Mouse (Mus musculus): ENCODE measurements around the gene Gprc5d. TPM values are rescaled to one million over a fixed set of nuclear protein-coding genes. Genes with fewer than 3 reads are reported as not detected.

Gene Gprc5d
- total and polyA plus RNA-seq, 2 experiments from 2014 or later, result not detected

DNA sequence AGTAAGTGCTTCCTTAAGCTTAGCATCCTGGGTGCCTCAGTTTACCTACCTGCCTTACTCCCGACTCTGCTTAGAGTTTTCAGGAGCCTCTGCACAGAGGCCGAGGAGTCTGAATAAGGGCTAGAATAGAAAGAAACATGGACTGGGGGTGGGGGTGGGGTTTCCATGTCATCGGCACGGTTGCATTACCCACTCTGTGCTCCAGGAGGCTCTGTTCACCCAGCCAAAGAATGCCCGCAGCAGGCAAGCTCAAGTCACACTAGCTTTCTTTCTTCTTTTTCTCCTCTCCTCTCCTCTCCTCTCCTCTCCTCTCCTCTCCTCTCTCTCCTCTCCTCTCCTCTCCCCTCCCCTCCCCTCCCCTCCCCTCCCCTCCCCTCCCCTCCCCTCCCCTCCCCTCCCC lies 32.2 kb upstream of the Gprc5d start:
- 26% methylated on average over 5 of the region's 5 CpGs for WGBS
- no peak overlapping the region for H3K4me2 ChIP-seq (ENCODE audit: low read depth, low read length)
- H3K9ac ChIP-seq (replicated peaks; ENCODE audit: low read depth, low read length), result no peak overlapping the region
- ATAC-seq (ENCODE audit: insufficient read depth, low read depth) (no peak), DNase-seq (ENCODE audit: low spot score) (no peak)
- no peaks in the 10 kb centered on the region for H3K27me3 ChIP-seq (ENCODE audit: control insufficient read depth, insufficient read depth, low read length)
- 0 out of 2 replicates have a peak, but pooled peaks cover 4% of the 10 kb centered on the region for H3K36me3 ChIP-seq (replicated peaks; ENCODE audit: control insufficient read depth, insufficient read depth, low read length)
- no peaks in the 10 kb centered on the region for H3K9me3 ChIP-seq (replicated peaks; ENCODE audit: control insufficient read depth, low read length)
- no peak overlapping the region for H3K27ac ChIP-seq (ENCODE audit: low read depth)
- TF ChIP-seq EP300 (IDR thresholded peaks at IDR 0.05; ENCODE audit: low read depth) (no peak), CTCF (IDR thresholded peaks at IDR 0.05; ENCODE audit: low read depth) (peak; percentile 62)
- H3K4me1 ChIP-seq (ENCODE audit: control insufficient read depth, insufficient read depth), result no peaks in the 10 kb centered on the region
- no peak overlapping the region for H3K4me3 ChIP-seq (ENCODE audit: low read depth, low read length)

DNA sequence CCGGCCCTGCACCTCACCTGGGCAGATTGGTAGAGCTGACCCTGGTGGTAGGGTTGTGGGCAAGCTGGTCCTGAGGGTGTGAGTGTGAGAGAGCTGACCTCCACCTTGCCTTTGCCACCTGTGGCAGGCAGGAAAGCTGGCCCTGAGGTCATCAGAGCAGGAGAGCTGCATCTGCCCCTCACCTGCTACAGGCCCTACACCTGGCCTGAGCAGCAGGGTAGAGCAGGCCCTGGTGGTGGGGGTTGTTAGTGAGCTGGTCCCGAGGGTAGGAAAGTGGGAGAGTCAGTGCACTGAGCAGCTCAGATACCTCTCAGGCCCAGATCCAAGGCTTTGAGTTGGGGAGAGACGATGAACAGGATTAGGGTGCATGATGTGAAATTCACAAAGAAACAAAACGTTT lies 31.6 kb upstream of the Gprc5d start:
- TF ChIP-seq EP300 (IDR thresholded peaks at IDR 0.05; ENCODE audit: low read depth) (no peak), CTCF (IDR thresholded peaks at IDR 0.05; ENCODE audit: low read depth) (no peak)
- Histone ChIP-seq H3K4me2 (ENCODE audit: low read depth, low read length) (no peak overlapping the region), H3K9ac (replicated peaks; ENCODE audit: low read depth, low read length) (no peak overlapping the region), H3K27ac (ENCODE audit: low read depth) (no peak overlapping the region), H3K4me3 (ENCODE audit: low read depth, low read length) (no peak overlapping the region), H3K4me1 (ENCODE audit: control insufficient read depth, insufficient read depth) (no peaks in the 10 kb centered on the region), H3K27me3 (ENCODE audit: control insufficient read depth, insufficient read depth, low read length) (no peaks in the 10 kb centered on the region), H3K36me3 (replicated peaks; ENCODE audit: control insufficient read depth, insufficient read depth, low read length) (0 out of 2 replicates have a peak, but pooled peaks cover 4% of the 10 kb centered on the region), H3K9me3 (replicated peaks; ENCODE audit: control insufficient read depth, low read length) (no peaks in the 10 kb centered on the region)
- WGBS, result 84% methylated on average over 4 of the region's 4 CpGs
- no peak for ATAC-seq (ENCODE audit: insufficient read depth, low read depth)
- no peak for DNase-seq (ENCODE audit: low spot score)

DNA sequence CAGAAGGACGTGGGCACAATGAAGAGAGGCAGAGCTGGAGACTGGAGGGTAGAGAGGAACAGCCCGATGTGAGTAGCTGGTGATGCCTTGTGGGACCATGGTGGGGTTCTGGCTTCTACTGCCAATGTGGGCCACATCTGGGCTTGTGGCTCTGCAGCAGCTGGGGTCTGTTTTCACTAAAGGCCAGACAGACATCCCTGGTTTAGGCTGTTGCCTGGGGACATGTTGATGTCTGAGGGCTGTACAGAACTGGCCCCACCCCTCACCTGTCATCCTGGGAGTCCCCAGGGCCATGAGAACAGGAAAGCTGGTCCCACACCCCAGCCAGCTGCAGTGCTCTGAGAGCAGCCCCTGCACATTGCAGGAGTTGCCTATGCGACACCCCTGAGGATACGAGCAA lies 31.1 kb upstream of the Gprc5d start:
- H3K4me3 ChIP-seq (ENCODE audit: low read depth, low read length), result no peak overlapping the region

DNA sequence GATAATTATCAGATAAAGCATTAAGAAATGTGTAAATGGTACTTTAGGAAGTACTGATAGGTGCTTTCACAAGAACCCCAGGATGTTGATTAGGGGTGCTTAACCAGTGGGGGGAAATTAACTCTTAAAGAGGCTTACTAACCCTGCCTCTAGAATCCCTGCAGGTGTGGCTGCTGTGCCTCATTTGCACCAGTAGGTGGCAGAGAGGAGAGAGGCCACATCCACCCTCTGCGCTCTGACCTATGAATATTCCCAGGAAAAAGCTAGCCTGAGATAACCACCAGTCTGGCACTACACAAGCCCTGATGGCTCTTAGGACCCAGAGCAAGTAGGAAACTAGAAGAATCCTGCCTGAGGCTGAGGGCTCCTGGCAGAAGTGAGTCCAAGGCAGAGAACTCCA lies 30.4 kb upstream of the Gprc5d start:
- peak; percentile 67 for TF ChIP-seq CTCF (IDR thresholded peaks at IDR 0.05; ENCODE audit: low read depth)
- TF ChIP-seq EP300 (IDR thresholded peaks at IDR 0.05; ENCODE audit: low read depth), result no peak
- Histone ChIP-seq H3K9me3 (replicated peaks; ENCODE audit: control insufficient read depth, low read length) (no peaks in the 10 kb centered on the region), H3K4me2 (ENCODE audit: low read depth, low read length) (no peak overlapping the region), H3K27me3 (ENCODE audit: control insufficient read depth, insufficient read depth, low read length) (no peaks in the 10 kb centered on the region), H3K36me3 (replicated peaks; ENCODE audit: control insufficient read depth, insufficient read depth, low read length) (0 out of 2 replicates have a peak, but pooled peaks cover 4% of the 10 kb centered on the region), H3K4me3 (ENCODE audit: low read depth, low read length) (no peak overlapping the region), H3K27ac (ENCODE audit: low read depth) (no peak overlapping the region), H3K9ac (replicated peaks; ENCODE audit: low read depth, low read length) (no peak overlapping the region), H3K4me1 (ENCODE audit: control insufficient read depth, insufficient read depth) (no peaks in the 10 kb centered on the region)
- peak; percentile 25; the same call in 1 of the 2 replicates for ATAC-seq (ENCODE audit: insufficient read depth, low read depth)
- WGBS, result 39% methylated on average over 1 of the region's 1 CpGs
- DNase-seq (ENCODE audit: low spot score), result no peak

More for the DNA sequence above, 31.1 kb upstream of the Gprc5d start:
- Histone ChIP-seq H3K9me3 (replicated peaks; ENCODE audit: control insufficient read depth, low read length) (no peaks in the 10 kb centered on the region), H3K4me1 (ENCODE audit: control insufficient read depth, insufficient read depth) (no peaks in the 10 kb centered on the region), H3K27me3 (ENCODE audit: control insufficient read depth, insufficient read depth, low read length) (no peaks in the 10 kb centered on the region), H3K36me3 (replicated peaks; ENCODE audit: control insufficient read depth, insufficient read depth, low read length) (0 out of 2 replicates have a peak, but pooled peaks cover 4% of the 10 kb centered on the region), H3K27ac (ENCODE audit: low read depth) (no peak overlapping the region), H3K4me2 (ENCODE audit: low read depth, low read length) (no peak overlapping the region), H3K9ac (replicated peaks; ENCODE audit: low read depth, low read length) (no peak overlapping the region)
- 93% methylated on average over 4 of the region's 4 CpGs for WGBS
- DNase-seq (ENCODE audit: low spot score), result no peak
- ATAC-seq (ENCODE audit: insufficient read depth, low read depth), result no peak
- TF ChIP-seq CTCF (IDR thresholded peaks at IDR 0.05; ENCODE audit: low read depth) (no peak), EP300 (IDR thresholded peaks at IDR 0.05; ENCODE audit: low read depth) (no peak)

DNA sequence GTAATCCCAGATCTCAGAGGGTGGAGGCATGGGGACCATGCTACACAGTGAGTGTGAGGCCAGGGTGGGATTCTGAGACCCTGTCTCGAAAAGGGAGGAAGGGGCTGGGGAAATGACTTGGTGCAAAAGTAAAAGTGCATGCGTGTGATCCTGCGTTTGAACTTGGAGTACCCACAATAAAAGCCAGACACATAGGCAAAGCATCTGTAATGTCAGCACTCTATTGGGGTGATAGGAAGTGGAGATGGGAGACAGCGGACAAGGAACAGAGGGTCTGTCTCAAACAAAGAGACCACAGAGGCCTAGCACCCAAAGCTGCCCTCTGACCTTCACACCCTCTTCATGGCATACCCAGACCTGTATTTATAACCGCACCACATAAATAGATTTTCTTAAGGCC lies 27.9 kb upstream of the Gprc5d start:
- Histone ChIP-seq H3K27me3 (ENCODE audit: control insufficient read depth, insufficient read depth, low read length) (no peaks in the 10 kb centered on the region), H3K36me3 (replicated peaks; ENCODE audit: control insufficient read depth, insufficient read depth, low read length) (no peaks in the 10 kb centered on the region), H3K4me3 (ENCODE audit: low read depth, low read length) (no peak overlapping the region), H3K27ac (ENCODE audit: low read depth) (no peak overlapping the region), H3K4me2 (ENCODE audit: low read depth, low read length) (no peak overlapping the region), H3K9ac (replicated peaks; ENCODE audit: low read depth, low read length) (no peak overlapping the region), H3K4me1 (ENCODE audit: control insufficient read depth, insufficient read depth) (peaks cover 4% of the 10 kb centered on the region; the same call in 1 of the 2 replicates), H3K9me3 (replicated peaks; ENCODE audit: control insufficient read depth, low read length) (no peaks in the 10 kb centered on the region)
- DNase-seq (ENCODE audit: low spot score), result no peak
- no peak for TF ChIP-seq EP300 (IDR thresholded peaks at IDR 0.05; ENCODE audit: low read depth)
- no peak for TF ChIP-seq CTCF (IDR thresholded peaks at IDR 0.05; ENCODE audit: low read depth)
- 83% methylated on average over 5 of the region's 5 CpGs for WGBS
- no peak for ATAC-seq (ENCODE audit: insufficient read depth, low read depth)

DNA sequence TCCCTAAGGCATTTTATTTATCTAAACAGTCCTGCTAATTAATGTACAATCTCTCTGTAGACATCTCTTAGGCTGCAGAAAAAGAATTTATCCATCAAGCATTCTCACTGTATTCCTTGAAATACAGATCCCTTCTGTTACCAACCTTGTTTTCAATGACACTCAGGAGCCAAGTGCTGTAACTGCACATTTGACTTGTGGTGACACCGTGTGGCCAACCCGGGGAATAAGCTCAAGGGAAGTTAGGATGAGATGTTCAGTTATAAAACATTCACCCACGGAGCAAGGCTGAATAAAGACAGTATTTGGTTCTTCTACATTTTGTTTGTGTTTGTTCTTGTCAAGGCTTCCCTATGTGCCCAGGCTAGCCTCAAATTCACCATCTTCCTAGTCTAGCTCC lies 26.4 kb upstream of the Gprc5d start:
- Histone ChIP-seq H3K36me3 (replicated peaks; ENCODE audit: control insufficient read depth, insufficient read depth, low read length) (no peaks in the 10 kb centered on the region), H3K9me3 (replicated peaks; ENCODE audit: control insufficient read depth, low read length) (no peaks in the 10 kb centered on the region), H3K9ac (replicated peaks; ENCODE audit: low read depth, low read length) (no peak overlapping the region), H3K27ac (ENCODE audit: low read depth) (no peak overlapping the region), H3K27me3 (ENCODE audit: control insufficient read depth, insufficient read depth, low read length) (no peaks in the 10 kb centered on the region), H3K4me1 (ENCODE audit: control insufficient read depth, insufficient read depth) (peaks cover 4% of the 10 kb centered on the region; the same call in 1 of the 2 replicates), H3K4me3 (ENCODE audit: low read depth, low read length) (no peak overlapping the region), H3K4me2 (ENCODE audit: low read depth, low read length) (no peak overlapping the region)
- peak; percentile 91 for TF ChIP-seq CTCF (IDR thresholded peaks at IDR 0.05; ENCODE audit: low read depth)
- no peak for TF ChIP-seq EP300 (IDR thresholded peaks at IDR 0.05; ENCODE audit: low read depth)
- DNase-seq (ENCODE audit: low spot score), result peak; percentile 71
- 4% methylated on average over 3 of the region's 3 CpGs for WGBS
- ATAC-seq (ENCODE audit: insufficient read depth, low read depth), result 0 out of 2 replicates have a peak, but pooled peaks have one; percentile 44
